Comparison of ENCODE assay signal across 22 mouse cellular contexts in the genomic region with DNA sequence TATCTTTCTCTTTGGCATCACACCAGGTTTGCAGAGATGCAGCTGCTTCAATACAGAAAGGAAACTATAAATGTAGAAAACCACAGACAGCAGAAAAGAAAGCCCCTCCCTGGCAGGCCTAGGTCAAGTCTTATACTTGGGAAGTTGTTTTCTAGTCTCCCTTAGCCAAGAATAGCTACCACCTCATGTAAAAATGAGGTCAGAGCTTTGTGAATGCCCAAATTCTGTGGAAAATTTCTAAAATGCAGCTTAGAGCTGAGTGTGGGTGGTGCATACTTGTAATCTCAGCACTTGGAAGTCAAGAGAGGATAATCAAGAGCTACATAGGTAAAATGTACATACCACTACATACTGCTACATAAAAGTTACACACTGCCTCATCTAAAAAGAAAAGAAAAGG. TPM values are rescaled to one million over a fixed set of nuclear protein-coding genes. Genes with fewer than 3 reads are reported as not detected.
DNase-seq lines count a peak whose midpoint lies in the region; ATAC-seq and TF ChIP-seq lines count a peak whose summit lies in the region.
"Had no signal": no experiment of that assay in that cellular context is flagged by ENCODE, and none has a peak within 500 bp of the region (broad histone marks: within the 10 kb centered on the region; RNA-seq: fewer than 3 reads in every experiment).

No protein-coding gene starts in this region.

- 0 out of 2 replicates have a peak overlapping the region, but pooled peaks have one; percentile 30 for H3K27ac ChIP-seq in lung, embryonic 16.5 days (ENCODE audit: low read length)
- H3K27ac ChIP-seq in stomach, postnatal 0 days (replicated peaks) = no peak overlapping the region
- no peak overlapping the region for H3K27ac ChIP-seq in forebrain, embryonic 15.5 days (replicated peaks)
- H3K27ac ChIP-seq: embryonic facial prominence, embryonic 13.5 days; forebrain, embryonic 13.5 days; heart, embryonic 10.5 days; heart, embryonic 15.5 days; hindbrain, embryonic 13.5 days; hindbrain, postnatal 0 days had no signal

- peak; percentile 95 for ATAC-seq in frontal cortex, adult (ENCODE audit: low TSS enrichment)
- peak; percentile 68 for ATAC-seq in lung, embryonic 16.5 days (ENCODE audit: low read depth)
- ATAC-seq in stomach, postnatal 0 days (ENCODE audit: low FRiP score, low TSS enrichment) = no peak
- no peak for ATAC-seq in forebrain, embryonic 15.5 days (replicated peaks)
- ATAC-seq: forebrain, embryonic 13.5 days; hindbrain, postnatal 0 days had no signal

- DNase-seq in frontal cortex, postnatal 25 days (ENCODE audit: low spot score in 2 of 2) = no peak
- DNase-seq in lung, postnatal 10 days = no peak
- DNase-seq in 3T3-L1 (ENCODE audit: low read depth, low spot score) = peak; percentile 61
- peak; percentile 70 for DNase-seq in brain, adult 2 months (ENCODE audit: low read depth, low spot score)
- no peak for DNase-seq in stomach, postnatal 0 days (ENCODE audit: low spot score)
- DNase-seq: adrenal gland, postnatal 10 days; cerebellum, adult 11-12 months; cerebellum, adult 9-11 months; cerebellum, postnatal 36 days; gastrocnemius, postnatal 10 days; heart, adult 18-20 months; heart, postnatal 14 days had no signal

- H3K9ac ChIP-seq in lung, embryonic 16.5 days (ENCODE audit: low read length) = no peak overlapping the region
- no peak overlapping the region for H3K9ac ChIP-seq in stomach, postnatal 0 days (ENCODE audit: low read length)
- no peak overlapping the region for H3K9ac ChIP-seq in forebrain, embryonic 15.5 days (replicated peaks)
- H3K9ac ChIP-seq: embryonic facial prominence, embryonic 13.5 days; forebrain, embryonic 13.5 days; heart, embryonic 15.5 days; hindbrain, embryonic 13.5 days had no signal

- peaks cover 5% of the 10 kb centered on the region; the same call in 1 of the 2 replicates for H3K4me1 ChIP-seq in lung, embryonic 16.5 days (replicated peaks; ENCODE audit: control insufficient read depth, insufficient read depth, low read length)
- 0 out of 2 replicates have a peak, but pooled peaks cover 2% of the 10 kb centered on the region for H3K4me1 ChIP-seq in stomach, postnatal 0 days (replicated peaks; ENCODE audit: control insufficient read depth, insufficient read depth)
- H3K4me1 ChIP-seq in forebrain, embryonic 15.5 days = no peaks in the 10 kb centered on the region
- H3K4me1 ChIP-seq: embryonic facial prominence, embryonic 13.5 days; forebrain, embryonic 13.5 days; heart, embryonic 10.5 days; hindbrain, embryonic 13.5 days had no signal

- H3K27me3 ChIP-seq in lung, embryonic 16.5 days (ENCODE audit: control insufficient read depth, insufficient read depth, low read depth, low read length) = no peaks in the 10 kb centered on the region
- H3K27me3 ChIP-seq in stomach, postnatal 0 days (ENCODE audit: control insufficient read depth, insufficient read depth, low read length) = no peaks in the 10 kb centered on the region
- H3K27me3 ChIP-seq in forebrain, embryonic 15.5 days = no peaks in the 10 kb centered on the region
- H3K27me3 ChIP-seq: embryonic facial prominence, embryonic 13.5 days; forebrain, embryonic 13.5 days; heart, embryonic 15.5 days; hindbrain, embryonic 13.5 days had no signal

- no peak for TF ChIP-seq EP300 in stomach, postnatal 0 days (optimal IDR thresholded peaks at IDR 0.05)

- TF ChIP-seq CTCF in stomach, postnatal 0 days (IDR thresholded peaks at IDR 0.05; ENCODE audit: low read depth) = no peak

- no peaks in the 10 kb centered on the region for H3K36me3 ChIP-seq in lung, embryonic 16.5 days (ENCODE audit: control insufficient read depth, insufficient read depth, low read length)
- H3K36me3 ChIP-seq in stomach, postnatal 0 days (ENCODE audit: control insufficient read depth, insufficient read depth, low read length) = no peaks in the 10 kb centered on the region
- H3K36me3 ChIP-seq in forebrain, embryonic 15.5 days = no peaks in the 10 kb centered on the region
- H3K36me3 ChIP-seq: embryonic facial prominence, embryonic 13.5 days; heart, embryonic 10.5 days; heart, embryonic 15.5 days; hindbrain, embryonic 13.5 days had no signal

- H3K4me3 ChIP-seq in lung, embryonic 16.5 days (ENCODE audit: low read length) = no peak overlapping the region
- no peak overlapping the region for H3K4me3 ChIP-seq in stomach, postnatal 0 days (ENCODE audit: low read depth, low read length)
- H3K4me3 ChIP-seq in forebrain, embryonic 15.5 days = no peak overlapping the region
- H3K4me3 ChIP-seq: embryonic facial prominence, embryonic 13.5 days; forebrain, embryonic 13.5 days; heart, embryonic 10.5 days; heart, embryonic 15.5 days; hindbrain, embryonic 13.5 days had no signal

- no peak overlapping the region for H3K4me2 ChIP-seq in lung, embryonic 16.5 days (ENCODE audit: low read depth, low read length)
- no peak overlapping the region for H3K4me2 ChIP-seq in stomach, postnatal 0 days (replicated peaks; ENCODE audit: low read depth)
- H3K4me2 ChIP-seq in forebrain, embryonic 15.5 days (replicated peaks) = no peak overlapping the region
- H3K4me2 ChIP-seq: embryonic facial prominence, embryonic 13.5 days; forebrain, embryonic 13.5 days; heart, embryonic 15.5 days; hindbrain, embryonic 13.5 days had no signal

- H3K9me3 ChIP-seq in lung, embryonic 16.5 days (ENCODE audit: control insufficient read depth, low read length) = no peaks in the 10 kb centered on the region
- no peaks in the 10 kb centered on the region for H3K9me3 ChIP-seq in stomach, postnatal 0 days (ENCODE audit: control insufficient read depth, low read length)
- H3K9me3 ChIP-seq in forebrain, embryonic 15.5 days = no peaks in the 10 kb centered on the region
- H3K9me3 ChIP-seq: embryonic facial prominence, embryonic 13.5 days; forebrain, embryonic 13.5 days; heart, embryonic 10.5 days; heart, embryonic 15.5 days; hindbrain, embryonic 13.5 days had no signal

RNA-seq across cellular contexts. Expression of gene Gm21897, which starts 40.5 kb away (rescaled TPM):
- not detected in 2 replicates for polyA plus RNA-seq in lung, embryonic 16.5 days (2015; fragmentation: Nextera tagmentation; extraction: Ambion mirVana)
- not detected in 2 replicates for polyA plus RNA-seq in stomach, postnatal 0 days (2015; fragmentation: Nextera tagmentation; extraction: Ambion mirVana)
- not detected in 2 replicates for polyA plus RNA-seq in forebrain, embryonic 15.5 days (2015; fragmentation: Nextera tagmentation; extraction: Ambion mirVana)
- polyA plus RNA-seq: C2C12; embryonic facial prominence, embryonic 13.5 days; forebrain, embryonic 13.5 days; heart, embryonic 10.5 days; heart, embryonic 15.5 days; hindbrain, embryonic 13.5 days; hindbrain, postnatal 0 days had no signal

Comparison
In these comparisons a context has a peak if more than half of its experiments do, and no peak if none do; other contexts are left out.
1. ATAC-seq: peak in frontal cortex, adult (single experiment) and lung, embryonic 16.5 days (single experiment); none in stomach, postnatal 0 days (single experiment) and forebrain, embryonic 15.5 days (single experiment).
2. DNase-seq: peak in 3T3-L1 (single experiment) and brain, adult 2 months (single experiment); none in frontal cortex, postnatal 25 days (0 of 2), lung, postnatal 10 days (single experiment) and stomach, postnatal 0 days (single experiment).